Mouse (Mus musculus) frontal cortex, postnatal 10 days (tissue): ENCODE measurements around the gene Grk3.
A peak's percentile ranks its signal among the peaks of the same experiment; 100 is the strongest.

ENCODE experiments used
- DNase-seq, 2 experiments: peaks; one replicate each; pipeline ENCODE4 v3.0.0; 2022; ENCODE audit warnings: low spot score in 2 of 2, mixed read lengths in 1 of 2

Gene Grk3

GRCm38 (mm10) chr5:113015236-113016061 is at the start of gene Grk3:
TSS of gene Grk3 (minus strand) at chr5:113015791.
- DNase-seq: peak; percentile 36 to 68

GRCm38 (mm10) chr5:113054308-113054707 is 38.7 kb upstream of the Grk3 start:
- DNase-seq: peak; percentile 56 to 84

GRCm38 (mm10) chr5:113050581-113051185 is 35.1 kb upstream of the Grk3 start:
- no peak for DNase-seq

- peak in 1 of 2 experiments; percentile 44 for DNase-seq
Observed at GRCm38 (mm10) chr5:113049876-113050275, 34.3 kb upstream of the Grk3 start.

- peak; percentile 39 to 73 for DNase-seq
Observed at GRCm38 (mm10) chr5:113045511-113046273, 30.1 kb upstream of the Grk3 start.

GRCm38 (mm10) chr5:113043531-113043930 is 27.9 kb upstream of the Grk3 start:
- DNase-seq: peak; percentile 54 to 66

- peak; percentile 69 to 75 for DNase-seq
Observed at GRCm38 (mm10) chr5:113041567-113042071, 26.0 kb upstream of the Grk3 start.

GRCm38 (mm10) chr5:113040776-113041175 is 25.2 kb upstream of the Grk3 start:
- DNase-seq: peak in 1 of 2 experiments; percentile 43

GRCm38 (mm10) chr5:113038601-113039000 is 23.0 kb upstream of the Grk3 start:
- DNase-seq: no peak

GRCm38 (mm10) chr5:113035094-113036047 is 19.8 kb upstream of the Grk3 start:
- no peak for DNase-seq

- no peak for DNase-seq
Observed at GRCm38 (mm10) chr5:113031201-113031754, 15.7 kb upstream of the Grk3 start.

- no peak for DNase-seq
Observed at GRCm38 (mm10) chr5:113030082-113030481, 14.5 kb upstream of the Grk3 start.

GRCm38 (mm10) chr5:113026706-113027105 is 11.1 kb upstream of the Grk3 start:
- DNase-seq: no peak

- no peak for DNase-seq
Observed at GRCm38 (mm10) chr5:113024154-113024764, 8.7 kb upstream of the Grk3 start.

- peak; percentile 53 to 70 for DNase-seq
Observed at GRCm38 (mm10) chr5:113018190-113018589, 2.6 kb upstream of the Grk3 start.

- no peak for DNase-seq
Observed at GRCm38 (mm10) chr5:113017004-113017403, 1.4 kb upstream of the Grk3 start.

GRCm38 (mm10) chr5:113014808-113015235 is 769 bp downstream of the Grk3 start:
- peak; percentile 38 to 51 for DNase-seq

- DNase-seq: no peak
Observed at GRCm38 (mm10) chr5:113014111-113014807, 1.3 kb downstream of the Grk3 start.

GRCm38 (mm10) chr5:113011926-113012325 is 3.7 kb downstream of the Grk3 start:
- DNase-seq: no peak
